Mouse (Mus musculus): ENCODE results near the gene Adgrl3. TPM values are rescaled to one million over a fixed set of nuclear protein-coding genes. Genes with fewer than 3 reads are reported as not detected.

Adgrl3 gene
- polyA plus RNA-seq, 1 experiment: 0.36 TPM

DNA sequence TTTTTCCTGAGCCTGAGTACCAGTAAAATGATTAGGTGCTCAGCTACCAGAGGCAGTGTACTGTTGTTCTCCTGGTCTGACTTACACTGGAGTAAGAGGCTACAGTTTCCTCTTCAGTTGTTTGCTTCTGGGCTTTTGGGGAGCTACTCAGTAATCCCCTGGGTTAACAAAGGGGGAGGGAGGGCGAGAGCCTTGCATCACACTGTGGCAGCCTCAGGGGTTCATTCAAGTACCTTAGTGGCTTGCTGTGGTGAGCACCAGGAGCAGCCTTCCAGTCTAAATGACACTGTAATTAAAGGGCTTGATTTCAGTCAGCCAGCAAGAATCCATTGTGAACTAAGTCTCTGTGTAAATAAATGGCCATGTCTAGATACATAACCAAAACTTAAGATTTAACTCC is 324.4 kb downstream of the Adgrl3 start:
- H3K27me3 ChIP-seq (ENCODE audit: control insufficient read depth, insufficient read depth, low read length, poor library complexity, severe bottlenecking): no peaks in the 10 kb centered on the region
- H3K9me3 ChIP-seq (replicated peaks; ENCODE audit: control insufficient read depth, insufficient read depth, low read length, poor library complexity, severe bottlenecking): no peaks in the 10 kb centered on the region
- H3K27ac ChIP-seq (ENCODE audit: insufficient read depth, low read length): no peak overlapping the region
- no peak overlapping the region for H3K4me3 ChIP-seq (ENCODE audit: low read depth, low read length)
- no peak for TF ChIP-seq EP300 (IDR thresholded peaks at IDR 0.05; ENCODE audit: insufficient read depth, low read depth, low read length)
- no peak for TF ChIP-seq CTCF (IDR thresholded peaks at IDR 0.05; ENCODE audit: low read depth, low read length)
- TF ChIP-seq POLR2A (IDR thresholded peaks at IDR 0.05; ENCODE audit: insufficient read depth, low read length): no peak
- H3K36me3 ChIP-seq (ENCODE audit: control insufficient read depth, insufficient read depth, low read length, poor library complexity, severe bottlenecking): no peaks in the 10 kb centered on the region
- no peak overlapping the region for H3K9ac ChIP-seq (ENCODE audit: low read depth, poor library complexity, severe bottlenecking)
- no peaks in the 10 kb centered on the region for H3K4me1 ChIP-seq (ENCODE audit: control insufficient read depth, insufficient read depth, low read length)

DNA sequence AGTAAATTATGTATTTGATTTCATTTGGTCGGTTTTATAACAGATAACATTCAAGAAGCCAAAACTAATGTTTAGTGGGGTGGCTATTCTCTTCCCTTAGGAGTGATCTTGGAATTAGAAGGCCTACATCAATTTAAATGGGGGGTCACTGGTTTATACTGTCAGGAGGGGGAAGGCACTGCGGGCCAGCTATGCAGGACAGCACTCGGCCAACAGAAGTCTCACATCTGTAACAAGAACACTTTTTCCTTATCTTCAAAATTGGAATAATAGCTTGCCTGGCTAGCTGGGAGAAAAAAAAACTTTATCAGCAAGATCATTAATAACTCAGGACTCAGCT is 325.1 kb downstream of the Adgrl3 start:
- H3K36me3 ChIP-seq (ENCODE audit: control insufficient read depth, insufficient read depth, low read length, poor library complexity, severe bottlenecking): no peaks in the 10 kb centered on the region
- no peak overlapping the region for H3K4me3 ChIP-seq (ENCODE audit: low read depth, low read length)
- H3K27me3 ChIP-seq (ENCODE audit: control insufficient read depth, insufficient read depth, low read length, poor library complexity, severe bottlenecking): no peaks in the 10 kb centered on the region
- no peak overlapping the region for H3K9ac ChIP-seq (ENCODE audit: low read depth, poor library complexity, severe bottlenecking)
- H3K9me3 ChIP-seq (replicated peaks; ENCODE audit: control insufficient read depth, insufficient read depth, low read length, poor library complexity, severe bottlenecking): no peaks in the 10 kb centered on the region
- no peaks in the 10 kb centered on the region for H3K4me1 ChIP-seq (ENCODE audit: control insufficient read depth, insufficient read depth, low read length)
- no peak for TF ChIP-seq EP300 (IDR thresholded peaks at IDR 0.05; ENCODE audit: insufficient read depth, low read depth, low read length)
- no peak for TF ChIP-seq CTCF (IDR thresholded peaks at IDR 0.05; ENCODE audit: low read depth, low read length)
- no peak for TF ChIP-seq POLR2A (IDR thresholded peaks at IDR 0.05; ENCODE audit: insufficient read depth, low read length)
- H3K27ac ChIP-seq (ENCODE audit: insufficient read depth, low read length): no peak overlapping the region

GRCm38 (mm10) chr5:81345436-81346131 is 325.6 kb downstream of the Adgrl3 start:
- Histone ChIP-seq H3K36me3 (ENCODE audit: control insufficient read depth, insufficient read depth, low read length, poor library complexity, severe bottlenecking) (no peaks in the 10 kb centered on the region), H3K4me1 (ENCODE audit: control insufficient read depth, insufficient read depth, low read length) (no peaks in the 10 kb centered on the region), H3K27me3 (ENCODE audit: control insufficient read depth, insufficient read depth, low read length, poor library complexity, severe bottlenecking) (no peaks in the 10 kb centered on the region), H3K27ac (ENCODE audit: insufficient read depth, low read length) (no peak overlapping the region), H3K9me3 (replicated peaks; ENCODE audit: control insufficient read depth, insufficient read depth, low read length, poor library complexity, severe bottlenecking) (no peaks in the 10 kb centered on the region), H3K4me3 (ENCODE audit: low read depth, low read length) (no peak overlapping the region), H3K9ac (ENCODE audit: low read depth, poor library complexity, severe bottlenecking) (no peak overlapping the region)
- TF ChIP-seq EP300 (IDR thresholded peaks at IDR 0.05; ENCODE audit: insufficient read depth, low read depth, low read length): no peak
- no peak for TF ChIP-seq POLR2A (IDR thresholded peaks at IDR 0.05; ENCODE audit: insufficient read depth, low read length)
- no peak for TF ChIP-seq CTCF (IDR thresholded peaks at IDR 0.05; ENCODE audit: low read depth, low read length)

DNA sequence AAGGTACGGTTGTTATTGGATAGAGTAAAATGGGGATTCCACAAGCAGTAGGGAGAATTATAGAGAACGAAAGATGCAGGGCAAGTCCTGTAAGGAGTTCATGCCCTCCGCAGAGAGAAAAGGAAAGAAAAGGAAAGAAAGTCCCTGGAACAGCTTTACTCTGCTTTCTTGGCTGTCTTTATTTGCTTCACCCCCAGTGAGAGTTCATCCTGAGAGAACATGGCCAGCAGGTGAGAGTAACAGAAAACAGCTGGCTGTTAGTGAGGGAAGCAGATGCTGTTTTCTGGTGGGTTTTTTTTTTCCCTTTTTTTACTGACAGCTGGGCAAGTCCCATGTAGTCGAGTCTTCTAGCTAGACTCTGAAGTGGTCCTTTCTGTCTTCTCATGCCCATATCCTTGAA is 327.6 kb downstream of the Adgrl3 start:
- Histone ChIP-seq H3K4me3 (ENCODE audit: low read depth, low read length) (no peak overlapping the region), H3K27me3 (ENCODE audit: control insufficient read depth, insufficient read depth, low read length, poor library complexity, severe bottlenecking) (no peaks in the 10 kb centered on the region)

DNA sequence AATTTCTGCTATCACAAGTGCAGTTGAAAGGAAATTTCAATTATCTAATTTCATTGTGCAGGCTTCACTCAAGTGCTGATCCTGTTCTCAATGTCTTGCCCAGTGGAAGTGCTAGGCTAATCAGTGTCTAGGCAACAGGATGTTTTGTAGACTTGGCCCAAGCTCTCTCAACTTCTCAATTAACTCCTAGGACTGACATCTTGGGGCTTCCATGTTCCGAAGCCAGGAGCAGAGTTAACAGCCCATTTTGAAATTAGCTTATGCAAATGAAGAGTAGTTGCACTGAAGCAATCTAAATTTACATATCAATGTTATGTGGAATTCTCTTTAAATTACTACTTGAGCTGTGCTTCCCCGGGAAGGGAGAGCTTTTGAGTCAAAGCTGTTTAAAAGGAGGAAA is 339.6 kb downstream of the Adgrl3 start:
- Histone ChIP-seq H3K9me3 (replicated peaks; ENCODE audit: control insufficient read depth, insufficient read depth, low read length, poor library complexity, severe bottlenecking) (no peaks in the 10 kb centered on the region), H3K36me3 (ENCODE audit: control insufficient read depth, insufficient read depth, low read length, poor library complexity, severe bottlenecking) (no peaks in the 10 kb centered on the region), H3K27ac (ENCODE audit: insufficient read depth, low read length) (no peak overlapping the region), H3K27me3 (ENCODE audit: control insufficient read depth, insufficient read depth, low read length, poor library complexity, severe bottlenecking) (no peaks in the 10 kb centered on the region), H3K4me3 (ENCODE audit: low read depth, low read length) (no peak overlapping the region), H3K9ac (ENCODE audit: low read depth, poor library complexity, severe bottlenecking) (no peak overlapping the region), H3K4me1 (ENCODE audit: control insufficient read depth, insufficient read depth, low read length) (no peaks in the 10 kb centered on the region)
- TF ChIP-seq EP300 (IDR thresholded peaks at IDR 0.05; ENCODE audit: insufficient read depth, low read depth, low read length) (no peak), POLR2A (IDR thresholded peaks at IDR 0.05; ENCODE audit: insufficient read depth, low read length) (no peak), CTCF (IDR thresholded peaks at IDR 0.05; ENCODE audit: low read depth, low read length) (no peak)

More for the DNA sequence above, 327.6 kb downstream of the Adgrl3 start:
- Histone ChIP-seq H3K27ac (ENCODE audit: insufficient read depth, low read length) (no peak overlapping the region), H3K9ac (ENCODE audit: low read depth, poor library complexity, severe bottlenecking) (no peak overlapping the region), H3K9me3 (replicated peaks; ENCODE audit: control insufficient read depth, insufficient read depth, low read length, poor library complexity, severe bottlenecking) (no peaks in the 10 kb centered on the region), H3K36me3 (ENCODE audit: control insufficient read depth, insufficient read depth, low read length, poor library complexity, severe bottlenecking) (no peaks in the 10 kb centered on the region), H3K4me1 (ENCODE audit: control insufficient read depth, insufficient read depth, low read length) (no peaks in the 10 kb centered on the region)
- TF ChIP-seq CTCF (IDR thresholded peaks at IDR 0.05; ENCODE audit: low read depth, low read length) (no peak), POLR2A (IDR thresholded peaks at IDR 0.05; ENCODE audit: insufficient read depth, low read length) (no peak), EP300 (IDR thresholded peaks at IDR 0.05; ENCODE audit: insufficient read depth, low read depth, low read length) (no peak)

DNA sequence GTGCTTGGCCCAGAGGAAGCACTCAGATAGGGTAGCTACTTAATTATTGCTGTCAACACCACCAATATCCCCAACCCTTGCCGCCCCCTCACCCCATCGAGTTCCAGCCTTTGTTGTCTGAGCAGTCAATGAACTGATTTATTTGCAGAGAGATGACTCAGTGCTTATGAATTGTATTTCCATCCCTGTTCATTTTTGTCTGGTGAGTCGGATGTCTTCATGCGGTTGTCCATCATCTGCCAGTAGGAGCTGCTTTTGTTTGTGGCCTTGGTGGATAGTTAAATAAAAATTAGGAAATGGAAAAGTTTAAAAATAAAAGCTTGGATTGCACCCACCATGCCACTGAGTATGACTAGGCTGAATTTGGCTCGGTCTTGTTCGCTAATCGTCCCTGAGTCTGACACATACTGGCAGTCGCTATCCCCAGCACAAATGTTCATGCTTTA is 344.3 kb downstream of the Adgrl3 start:
- no peak for TF ChIP-seq POLR2A (IDR thresholded peaks at IDR 0.05; ENCODE audit: insufficient read depth, low read length)
- no peak for TF ChIP-seq CTCF (IDR thresholded peaks at IDR 0.05; ENCODE audit: low read depth, low read length)
- TF ChIP-seq EP300 (IDR thresholded peaks at IDR 0.05; ENCODE audit: insufficient read depth, low read depth, low read length): no peak
- H3K27ac ChIP-seq (ENCODE audit: insufficient read depth, low read length): no peak overlapping the region
- no peaks in the 10 kb centered on the region for H3K9me3 ChIP-seq (replicated peaks; ENCODE audit: control insufficient read depth, insufficient read depth, low read length, poor library complexity, severe bottlenecking)
- H3K4me3 ChIP-seq (ENCODE audit: low read depth, low read length): no peak overlapping the region
- no peaks in the 10 kb centered on the region for H3K4me1 ChIP-seq (ENCODE audit: control insufficient read depth, insufficient read depth, low read length)
- no peaks in the 10 kb centered on the region for H3K36me3 ChIP-seq (ENCODE audit: control insufficient read depth, insufficient read depth, low read length, poor library complexity, severe bottlenecking)
- H3K9ac ChIP-seq (ENCODE audit: low read depth, poor library complexity, severe bottlenecking): no peak overlapping the region
- H3K27me3 ChIP-seq (ENCODE audit: control insufficient read depth, insufficient read depth, low read length, poor library complexity, severe bottlenecking): no peaks in the 10 kb centered on the region
